Mouse (Mus musculus): Measurements from ENCODE around the gene Phlda2. TPM values are rescaled to one million over a fixed set of nuclear protein-coding genes. Genes with fewer than 3 reads are reported as not detected.

The Phlda2 gene
- total RNA-seq, 2 experiments from 2014 or later: not detected

DNA sequence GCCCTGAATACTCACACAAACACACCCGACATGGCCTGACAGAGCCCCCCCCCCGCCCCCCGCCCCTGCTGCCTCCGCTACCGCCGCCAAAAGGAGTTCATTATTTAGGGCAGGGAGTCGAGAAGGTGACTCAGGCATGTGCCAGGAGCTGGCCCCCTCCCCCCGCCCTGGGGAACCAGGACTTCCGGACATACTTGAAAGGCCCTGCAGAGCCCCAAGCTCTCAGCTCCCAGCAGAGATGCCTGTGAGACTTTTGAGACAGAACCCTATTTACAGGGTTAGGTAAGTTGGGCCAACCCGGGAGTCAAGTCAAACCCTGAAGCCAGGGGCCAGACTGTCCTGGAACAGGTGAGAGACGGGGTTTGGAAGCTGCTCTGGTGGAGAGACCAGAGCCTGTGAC is 41.0 kb downstream of the Phlda2 start:
- DNase-seq: no peak

DNA sequence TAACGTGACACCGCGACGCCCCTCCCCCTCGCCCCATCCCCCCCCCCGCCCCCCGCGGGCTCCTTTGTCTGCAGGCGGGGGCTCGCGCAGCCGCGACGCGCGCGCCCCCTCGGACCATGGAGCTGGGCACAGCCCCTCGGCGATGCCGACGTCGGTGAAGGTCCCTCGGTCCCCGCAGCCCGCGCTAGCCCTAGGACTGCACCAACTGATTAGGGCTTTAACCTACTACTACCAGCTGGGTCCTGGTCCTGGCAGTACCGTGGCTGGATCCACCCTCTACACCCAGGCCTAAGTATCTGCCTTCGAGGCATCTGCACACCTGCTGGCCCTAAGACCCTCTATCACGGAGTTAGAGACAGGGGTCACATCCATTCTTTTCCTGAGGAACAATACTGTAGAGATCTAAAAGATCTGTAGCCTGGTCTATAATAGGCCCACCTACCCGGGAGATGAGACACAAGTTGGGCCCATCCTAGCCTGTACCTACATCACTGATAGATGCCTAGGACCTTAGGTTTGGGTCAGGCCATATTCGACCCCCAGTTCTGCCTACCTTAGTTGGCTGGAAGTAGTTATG is 41.6 kb downstream of the Phlda2 start:
- DNase-seq: no peak

DNA sequence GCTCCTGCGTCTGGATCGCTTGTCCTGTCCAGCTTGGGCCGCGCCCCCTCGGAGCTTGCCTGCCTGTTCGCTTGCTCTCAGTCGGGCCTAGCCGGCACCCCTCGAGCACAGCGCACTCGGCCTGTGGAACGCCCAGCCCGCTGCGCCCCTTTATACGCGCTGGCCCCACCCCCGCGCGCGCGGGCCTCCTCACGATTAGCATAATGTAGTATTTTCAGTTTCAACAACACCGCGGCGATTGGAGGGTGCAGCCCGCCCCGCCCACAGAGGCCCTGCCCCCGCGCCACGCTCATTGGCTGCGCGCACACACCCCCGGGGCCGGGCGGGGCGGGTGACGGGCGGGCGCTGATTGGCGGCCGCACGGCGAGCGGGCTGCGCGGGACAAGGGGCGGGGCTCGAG is 42.1 kb downstream of the Phlda2 start, which contains the start of gene Cdkn1c:
TSS of gene Cdkn1c (minus strand) at position 177 of the 400 bp plus-strand sequence.
- DNase-seq: peak; percentile 94

DNA sequence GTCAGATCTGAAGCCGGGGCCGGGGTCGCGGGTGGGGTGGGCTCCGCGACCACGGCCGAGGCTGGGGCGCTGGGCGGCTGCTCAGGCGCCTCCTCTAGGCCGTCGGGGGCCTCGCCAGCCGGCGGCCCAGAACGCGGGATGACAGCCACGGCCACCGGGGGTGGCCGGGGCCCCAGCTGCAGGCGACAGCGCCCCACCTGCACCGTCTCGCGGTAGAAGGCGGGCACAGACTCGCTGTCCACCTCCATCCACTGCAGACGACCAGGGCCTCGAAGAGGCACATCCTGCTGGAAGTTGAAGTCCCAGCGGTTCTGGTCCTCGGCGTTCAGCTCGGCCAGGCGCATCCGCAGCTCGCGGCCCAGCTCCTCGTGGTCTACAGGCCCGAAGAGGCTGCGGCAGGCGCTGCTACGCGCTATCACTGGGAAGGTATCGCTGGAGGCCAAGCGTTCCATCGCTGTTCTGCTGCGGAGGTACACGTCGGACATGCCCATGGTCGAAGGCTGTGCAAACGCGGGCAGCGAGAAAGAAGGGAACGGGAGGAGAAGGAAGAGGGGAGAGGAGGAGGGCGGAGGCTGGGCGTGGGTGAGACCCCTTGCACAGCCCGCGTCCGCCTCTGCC is 42.6 kb downstream of the Phlda2 start:
- DNase-seq: no peak

DNA sequence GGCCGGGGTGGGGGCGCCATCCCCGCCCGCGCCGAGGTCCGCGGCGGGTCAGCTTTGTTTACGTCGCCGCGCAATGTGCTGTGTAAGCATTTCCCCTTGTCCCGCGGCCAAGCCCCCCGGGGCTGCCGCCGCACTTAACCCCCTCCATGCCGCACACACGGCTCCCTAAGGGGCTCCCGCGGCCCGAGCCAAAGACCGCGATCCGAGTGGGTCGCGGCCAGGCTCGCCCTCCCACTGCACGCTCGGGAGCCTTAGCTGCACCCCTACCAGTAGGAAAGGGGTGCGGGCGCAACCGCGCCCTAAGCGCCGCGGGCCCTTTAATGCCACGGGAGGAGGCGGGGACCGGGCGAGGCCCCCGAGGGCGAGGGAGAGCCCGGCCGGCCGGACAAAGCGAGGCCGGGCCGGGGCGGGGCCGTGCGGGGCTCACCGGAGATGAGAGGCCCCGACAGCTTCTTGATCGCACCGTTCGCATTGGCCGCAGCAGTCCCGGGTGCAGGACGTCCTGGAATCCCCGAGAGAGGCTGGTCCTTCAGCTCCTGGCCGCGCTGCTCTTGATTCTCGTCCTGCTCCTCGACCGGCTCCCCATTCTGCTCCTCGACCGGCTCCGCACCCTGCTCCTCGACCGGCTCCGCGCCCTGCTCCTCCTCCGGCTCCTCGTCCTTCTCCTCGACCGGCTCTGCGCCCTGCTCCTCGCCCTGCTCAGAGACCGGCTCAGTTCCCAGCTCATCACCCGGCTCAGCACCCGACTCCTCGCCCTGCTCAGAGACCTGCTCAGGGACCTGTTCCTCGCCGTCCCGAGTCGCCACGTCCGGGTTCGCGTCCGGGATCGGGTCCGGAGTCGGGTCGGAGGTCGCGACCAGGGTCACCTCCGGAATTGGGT is 43.4 kb downstream of the Phlda2 start:
- peak; percentile 61 for DNase-seq

DNA sequence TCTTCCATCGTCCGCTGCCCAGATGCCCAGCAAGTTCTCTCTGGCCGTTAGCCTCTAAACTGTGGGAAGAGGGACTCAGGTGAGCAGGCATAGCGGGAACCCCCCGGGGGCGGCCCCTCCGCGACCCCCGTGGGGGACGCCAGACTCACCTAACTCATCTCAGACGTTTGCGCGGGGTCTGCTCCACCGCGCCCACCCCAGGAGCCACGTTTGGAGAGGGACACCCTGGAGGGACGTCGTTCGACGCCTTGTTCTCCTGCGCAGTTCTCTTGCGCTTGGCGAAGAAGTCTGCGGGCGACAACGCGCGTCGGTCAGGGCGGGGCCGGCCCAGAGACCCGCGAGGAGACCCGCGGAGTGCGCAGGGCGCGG is 44.0 kb downstream of the Phlda2 start:
- no peak for DNase-seq

Other genes with a start within 250 kb of the Phlda2 start
- 10 to 100 TPM; 56.1 to 60.4 TPM for gene Cdkn1c, start 42.1 kb downstream of the Phlda2 start, total RNA-seq (2021)
- under 1 TPM; 0.45 to 0.55 TPM for gene Slc22a18, start 29.4 kb downstream of the Phlda2 start, total RNA-seq (2021)
- gene Nap1l4, start 46.0 kb upstream of the Phlda2 start, total RNA-seq (2021): 100 to 1,000 TPM; 203 to 204 TPM
- 10 to 100 TPM; 24.5 to 27.1 TPM for gene Cars, start 96.9 kb upstream of the Phlda2 start, total RNA-seq (2021)
- gene Tnfrsf26, start 125.6 kb upstream of the Phlda2 start, total RNA-seq (2021): 1 to 10 TPM; 1.0 to 1.4 TPM
- gene Tnfrsf22, start 146.5 kb upstream of the Phlda2 start, total RNA-seq (2021): 1 to 10 TPM; 3.6 to 5.0 TPM
- gene Tnfrsf23, start 182.7 kb upstream of the Phlda2 start, total RNA-seq (2021): 1 to 10 TPM; 3.4 to 3.6 TPM